Mouse (Mus musculus): ENCODE measurements around the gene Ccl22. TPM values are rescaled to one million over a fixed set of nuclear protein-coding genes. Genes with fewer than 3 reads are reported as not detected.

The Ccl22 gene
- polyA plus RNA-seq, 1 experiment, result not detected

DNA sequence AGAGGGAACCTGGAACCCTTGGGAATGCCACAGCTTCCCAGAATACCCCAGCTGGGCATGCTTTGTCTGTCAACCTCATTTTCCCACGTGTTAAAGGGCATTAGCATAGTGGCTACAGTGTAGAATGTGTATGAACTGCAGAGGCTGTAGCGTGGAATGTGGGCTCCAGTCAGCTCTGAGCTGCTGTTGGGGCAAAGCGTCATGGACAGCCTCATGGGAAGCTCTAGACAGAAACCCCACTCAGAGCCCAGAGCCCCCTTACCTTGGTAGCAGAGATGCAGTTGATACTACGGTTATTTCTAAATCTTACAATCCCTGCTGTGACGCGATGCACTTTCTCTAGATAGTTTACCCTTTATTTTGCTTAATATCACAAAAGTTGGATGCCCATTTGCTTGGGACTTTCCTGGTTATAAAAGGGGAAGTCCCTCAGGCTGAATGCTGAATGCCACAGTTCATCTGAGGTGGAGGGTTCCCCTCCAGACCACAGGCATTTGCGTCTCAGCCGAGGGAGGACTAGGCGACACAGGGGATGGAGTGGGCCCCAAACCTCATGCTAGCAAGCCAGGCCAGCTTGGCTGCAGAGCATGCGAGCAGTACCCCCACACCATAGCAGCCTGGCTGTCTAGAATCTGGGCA is 33.6 kb downstream of the Ccl22 start:
- H3K4me3 ChIP-seq (ENCODE audit: insufficient read depth, low read depth, low read length), result no peak overlapping the region
- peaks cover 27% of the 10 kb centered on the region for H3K4me1 ChIP-seq (ENCODE audit: control insufficient read depth, insufficient read depth, insufficient read length, low read length)
- H3K27ac ChIP-seq (replicated peaks; ENCODE audit: low read depth, low read length), result peak overlapping the region; percentile 43; the same call in 1 of the 2 replicates

DNA sequence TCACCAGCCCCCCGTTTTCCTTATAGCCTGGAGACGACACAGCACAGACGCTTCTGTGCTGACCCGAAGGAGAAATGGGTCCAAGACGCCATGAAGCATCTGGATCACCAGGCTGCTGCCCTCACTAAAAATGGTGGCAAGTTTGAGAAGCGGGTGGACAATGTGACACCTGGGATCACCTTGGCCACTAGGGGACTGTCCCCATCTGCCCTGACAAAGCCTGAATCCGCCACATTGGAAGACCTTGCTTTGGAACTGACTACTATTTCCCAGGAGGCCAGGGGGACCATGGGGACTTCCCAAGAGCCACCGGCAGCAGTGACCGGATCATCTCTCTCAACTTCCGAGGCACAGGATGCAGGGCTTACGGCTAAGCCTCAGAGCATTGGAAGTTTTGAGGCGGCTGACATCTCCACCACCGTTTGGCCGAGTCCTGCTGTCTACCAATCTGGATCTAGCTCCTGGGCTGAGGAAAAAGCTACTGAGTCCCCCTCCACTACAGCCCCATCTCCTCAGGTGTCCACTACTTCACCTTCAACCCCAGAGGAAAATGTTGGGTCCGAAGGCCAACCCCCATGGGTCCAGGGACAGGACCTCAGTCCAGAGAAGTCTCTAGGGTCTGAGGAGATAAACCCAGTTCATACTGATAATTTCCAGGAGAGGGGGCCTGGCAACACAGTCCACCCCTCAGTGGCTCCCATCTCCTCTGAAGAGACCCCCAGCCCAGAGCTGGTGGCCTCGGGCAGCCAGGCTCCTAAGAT is 34.3 kb downstream of the Ccl22 start:
- Histone ChIP-seq H3K27ac (replicated peaks; ENCODE audit: low read depth, low read length) (no peak overlapping the region), H3K4me3 (ENCODE audit: insufficient read depth, low read depth, low read length) (no peak overlapping the region), H3K4me1 (ENCODE audit: control insufficient read depth, insufficient read depth, insufficient read length, low read length) (peaks cover 34% of the 10 kb centered on the region)

DNA sequence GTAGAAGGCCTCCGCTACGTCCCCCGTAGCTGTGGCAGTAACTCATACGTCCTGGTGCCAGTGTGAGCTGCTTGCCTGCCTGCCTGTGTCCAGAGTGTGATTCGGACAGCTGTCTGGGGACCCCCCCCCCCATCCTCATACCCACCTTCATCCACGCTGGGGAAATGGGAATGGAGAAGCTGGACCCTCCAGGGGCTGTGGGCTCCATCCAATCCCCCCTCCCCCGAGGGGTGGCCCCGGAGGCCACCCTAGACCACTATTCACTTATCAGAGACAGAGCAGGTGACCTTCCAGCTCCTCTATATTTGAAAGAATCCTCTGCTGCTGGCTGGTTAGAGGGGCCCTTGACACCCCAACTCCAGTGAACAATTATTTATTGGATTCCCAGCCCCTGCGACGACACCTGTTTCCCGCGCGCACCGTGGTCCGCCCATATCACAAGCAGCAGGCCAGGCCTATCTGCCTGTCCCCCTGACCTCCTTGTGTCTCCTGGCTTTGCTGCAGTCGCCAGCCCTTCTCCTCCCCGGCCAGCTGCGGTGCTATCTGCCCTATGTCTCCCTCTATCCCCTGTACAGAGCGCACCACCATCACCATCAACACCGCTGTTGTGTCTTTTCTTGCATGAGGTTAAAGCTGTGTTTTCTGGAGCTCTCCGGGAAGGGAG is 35.2 kb downstream of the Ccl22 start:
- no peak overlapping the region for H3K4me3 ChIP-seq (ENCODE audit: insufficient read depth, low read depth, low read length)
- H3K4me1 ChIP-seq (ENCODE audit: control insufficient read depth, insufficient read depth, insufficient read length, low read length), result peaks cover 42% of the 10 kb centered on the region
- H3K27ac ChIP-seq (replicated peaks; ENCODE audit: low read depth, low read length), result no peak overlapping the region

DNA sequence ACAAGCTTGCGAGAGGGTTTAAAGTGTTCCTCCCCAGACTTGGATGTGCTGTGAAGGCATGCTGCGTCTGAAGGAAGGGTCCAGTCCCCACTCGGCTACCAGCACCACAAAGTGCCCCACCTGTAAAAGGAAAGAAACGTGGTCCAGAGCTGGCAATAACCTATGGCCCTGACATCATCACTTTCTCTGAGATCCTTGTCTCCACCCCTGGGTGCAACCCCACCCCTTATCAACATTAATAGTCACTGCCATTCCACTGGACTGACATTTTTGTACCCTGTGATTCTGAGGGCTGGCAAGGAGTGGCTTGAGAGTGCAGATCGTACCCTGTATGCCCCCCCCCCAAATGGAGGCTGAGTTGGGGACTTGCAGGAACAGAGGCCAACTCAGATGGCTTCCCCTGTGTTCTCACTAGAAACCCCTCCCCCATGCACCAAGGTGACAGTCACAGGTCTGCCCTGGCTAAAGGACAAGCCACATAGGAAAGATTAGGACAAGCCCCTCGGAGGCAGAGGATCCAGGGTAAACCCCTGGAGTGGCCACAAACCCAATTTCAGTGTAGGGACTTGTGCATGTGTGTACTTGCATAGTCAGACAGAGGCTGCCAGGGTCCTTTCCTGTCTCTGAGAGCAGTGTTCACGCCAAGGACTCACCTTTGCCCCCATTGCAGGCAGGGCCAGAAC is 35.9 kb downstream of the Ccl22 start:
- no peak overlapping the region for H3K4me3 ChIP-seq (ENCODE audit: insufficient read depth, low read depth, low read length)
- H3K27ac ChIP-seq (replicated peaks; ENCODE audit: low read depth, low read length), result peak overlapping the region; percentile 35; the same call in 1 of the 2 replicates
- peaks cover 42% of the 10 kb centered on the region for H3K4me1 ChIP-seq (ENCODE audit: control insufficient read depth, insufficient read depth, insufficient read length, low read length)

DNA sequence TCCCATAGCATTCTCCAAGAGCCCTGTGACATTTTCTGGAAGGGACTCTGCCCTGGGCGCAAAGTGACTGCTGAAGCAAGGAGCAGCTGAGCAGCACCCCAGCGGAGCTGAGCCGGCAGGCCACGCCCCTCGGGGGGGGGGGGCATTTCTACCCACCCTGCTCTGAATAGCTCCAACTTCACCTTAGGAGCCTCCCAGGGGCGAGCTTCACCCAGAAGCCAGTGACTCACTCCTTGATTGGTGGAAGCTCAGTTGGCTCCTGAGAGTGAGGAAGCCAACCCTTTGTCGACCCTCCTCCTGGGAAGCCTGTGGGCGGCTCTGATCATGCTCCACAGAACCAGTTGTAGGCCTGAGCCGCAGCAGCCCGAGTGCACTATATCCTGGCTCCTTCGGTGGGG is 36.4 kb downstream of the Ccl22 start:
- Histone ChIP-seq H3K4me3 (ENCODE audit: insufficient read depth, low read depth, low read length) (no peak overlapping the region), H3K27ac (replicated peaks; ENCODE audit: low read depth, low read length) (peak overlapping the region; percentile 68), H3K4me1 (ENCODE audit: control insufficient read depth, insufficient read depth, insufficient read length, low read length) (peaks cover 42% of the 10 kb centered on the region)

DNA sequence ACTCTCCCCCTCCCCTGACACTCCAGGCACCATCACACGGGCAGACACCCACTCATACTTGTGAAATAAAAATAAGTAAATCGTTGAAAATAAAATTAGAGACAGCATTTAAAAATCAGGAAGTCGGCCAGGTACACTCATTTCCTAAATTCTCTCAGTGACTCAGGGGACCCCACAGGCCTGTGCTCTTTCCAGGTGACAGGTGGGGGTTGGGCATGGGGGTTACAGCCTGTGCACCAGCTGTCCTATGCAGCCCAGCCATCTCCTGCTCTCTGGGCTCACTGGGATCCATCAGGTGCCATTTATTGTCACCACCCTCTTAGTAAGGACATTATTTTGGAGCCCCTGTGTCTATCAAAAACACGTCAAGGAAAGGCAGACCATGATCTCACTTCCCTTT is 38.5 kb downstream of the Ccl22 start:
- no peak overlapping the region for H3K4me3 ChIP-seq (ENCODE audit: insufficient read depth, low read depth, low read length)
- peaks cover 36% of the 10 kb centered on the region for H3K4me1 ChIP-seq (ENCODE audit: control insufficient read depth, insufficient read depth, insufficient read length, low read length)
- H3K27ac ChIP-seq (replicated peaks; ENCODE audit: low read depth, low read length), result no peak overlapping the region

DNA sequence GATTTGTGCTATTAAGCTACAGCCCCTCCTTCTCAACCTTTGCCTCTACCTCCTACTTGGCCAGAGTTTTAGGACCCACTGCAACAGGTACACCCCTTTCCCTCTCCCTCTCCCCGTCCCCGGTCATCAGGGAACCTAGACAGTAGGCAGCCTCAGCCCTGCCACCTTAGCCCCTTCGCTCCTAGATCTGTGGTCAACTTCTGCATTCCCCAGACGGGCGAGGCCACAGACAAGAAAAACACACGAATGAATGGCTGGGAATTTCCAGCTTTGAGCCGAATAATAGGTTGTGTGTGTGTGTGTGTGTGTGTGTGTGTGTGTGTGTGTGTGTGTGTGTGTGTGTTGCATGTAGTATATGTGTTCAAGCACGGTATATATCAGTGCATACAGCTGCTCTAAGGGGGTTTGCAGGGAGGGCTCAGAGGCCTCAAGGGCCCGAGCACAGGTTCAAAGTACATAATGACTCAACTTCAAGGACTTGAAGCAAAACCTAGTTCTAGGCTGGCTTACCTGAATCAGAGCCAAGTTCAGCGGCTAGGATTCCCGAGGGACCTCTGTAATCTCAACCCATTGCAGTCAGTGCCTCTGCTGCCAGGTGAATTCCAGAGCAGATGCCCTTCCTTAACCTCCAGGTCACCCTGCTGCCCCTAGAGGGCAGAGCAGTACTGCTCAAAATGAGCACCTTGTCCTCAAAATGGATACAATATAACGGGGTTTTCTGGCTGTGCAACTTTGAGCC is 40.0 kb downstream of the Ccl22 start:
- Histone ChIP-seq H3K27ac (replicated peaks; ENCODE audit: low read depth, low read length) (peak overlapping the region; percentile 44), H3K4me3 (ENCODE audit: insufficient read depth, low read depth, low read length) (no peak overlapping the region), H3K4me1 (ENCODE audit: control insufficient read depth, insufficient read depth, insufficient read length, low read length) (peaks cover 29% of the 10 kb centered on the region)

DNA sequence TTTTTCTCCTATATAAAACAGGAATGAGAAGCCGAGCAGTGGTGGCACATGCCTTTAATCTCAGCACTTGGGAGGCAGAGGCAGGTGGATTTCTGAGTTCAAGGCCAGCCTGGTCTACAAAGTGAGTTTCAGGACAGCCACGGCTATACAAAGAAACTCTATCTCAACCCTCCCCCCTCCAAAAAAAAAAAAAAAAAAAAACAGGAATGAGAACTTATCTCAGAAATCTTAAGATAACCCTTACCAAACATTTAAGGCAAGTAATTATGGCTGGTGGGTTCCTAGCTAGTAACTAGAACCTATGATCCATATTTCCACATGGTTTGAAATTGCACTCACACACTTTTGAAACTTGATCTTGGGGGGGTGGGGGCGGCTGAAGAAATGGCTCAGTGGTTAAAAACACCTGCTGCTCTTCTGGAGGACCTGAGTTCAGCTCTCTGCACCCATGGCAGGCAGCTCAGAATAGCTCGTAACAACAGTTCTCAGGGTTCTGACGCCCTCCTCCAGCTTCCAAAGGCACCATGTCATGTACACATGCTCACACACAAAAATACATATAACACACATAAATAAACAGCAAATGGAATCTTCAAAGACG is 40.7 kb downstream of the Ccl22 start:
- H3K4me3 ChIP-seq (ENCODE audit: insufficient read depth, low read depth, low read length), result no peak overlapping the region

DNA sequence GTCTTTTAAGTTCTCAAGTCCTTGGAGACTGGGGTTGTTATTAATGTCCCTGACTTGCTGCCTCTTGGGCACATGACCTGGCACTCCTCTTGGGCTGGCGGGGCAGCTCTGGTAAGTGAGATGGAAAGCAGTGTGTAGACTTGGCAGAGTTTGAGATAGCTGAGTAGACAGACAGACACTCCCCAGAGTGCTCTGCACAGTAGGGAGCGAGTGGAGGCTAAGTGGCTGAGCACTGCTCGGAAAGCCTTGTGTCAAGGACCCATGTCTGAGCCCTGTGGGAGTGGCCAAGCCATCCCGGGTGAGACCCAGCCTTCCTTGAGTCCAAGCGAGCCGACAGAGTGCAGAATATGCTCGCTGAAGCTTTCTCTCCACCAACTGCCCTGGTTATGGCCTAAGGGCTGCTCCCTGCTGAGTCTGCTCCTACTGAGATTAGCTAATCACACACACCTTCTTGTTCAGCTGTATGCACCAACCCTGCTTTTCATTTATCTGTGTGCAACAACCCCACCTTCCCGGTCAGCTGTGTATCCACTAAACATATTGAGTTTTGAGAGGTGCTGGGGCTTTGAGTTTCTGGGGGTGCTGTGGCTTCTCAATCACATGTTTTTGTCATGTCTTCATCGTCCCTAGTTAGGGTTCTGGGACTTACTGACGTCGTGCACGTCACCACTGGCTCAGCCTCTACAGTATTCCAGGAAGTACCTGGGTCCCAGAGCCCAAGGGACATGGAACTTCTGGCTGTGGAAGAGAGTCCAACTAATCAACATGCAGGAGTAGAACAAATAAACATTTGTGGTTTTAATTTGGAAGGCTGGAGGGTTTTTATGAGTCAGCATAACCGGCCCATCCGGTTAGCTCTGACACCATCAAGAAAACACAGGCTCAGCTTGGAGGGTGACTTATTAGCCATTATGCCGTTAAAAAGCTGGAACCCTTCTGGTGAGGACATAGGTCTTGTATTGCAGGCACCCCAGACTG is 42.4 kb downstream of the Ccl22 start:
- Histone ChIP-seq H3K4me3 (ENCODE audit: insufficient read depth, low read depth, low read length) (no peak overlapping the region), H3K4me1 (ENCODE audit: control insufficient read depth, insufficient read depth, insufficient read length, low read length) (peaks cover 19% of the 10 kb centered on the region), H3K27ac (replicated peaks; ENCODE audit: low read depth, low read length) (peak overlapping the region; percentile 55; the same call in 1 of the 2 replicates)

More for the DNA sequence above, 40.7 kb downstream of the Ccl22 start:
- peak overlapping the region; percentile 20 for H3K27ac ChIP-seq (replicated peaks; ENCODE audit: low read depth, low read length)
- H3K4me1 ChIP-seq (ENCODE audit: control insufficient read depth, insufficient read depth, insufficient read length, low read length), result peaks cover 29% of the 10 kb centered on the region

DNA sequence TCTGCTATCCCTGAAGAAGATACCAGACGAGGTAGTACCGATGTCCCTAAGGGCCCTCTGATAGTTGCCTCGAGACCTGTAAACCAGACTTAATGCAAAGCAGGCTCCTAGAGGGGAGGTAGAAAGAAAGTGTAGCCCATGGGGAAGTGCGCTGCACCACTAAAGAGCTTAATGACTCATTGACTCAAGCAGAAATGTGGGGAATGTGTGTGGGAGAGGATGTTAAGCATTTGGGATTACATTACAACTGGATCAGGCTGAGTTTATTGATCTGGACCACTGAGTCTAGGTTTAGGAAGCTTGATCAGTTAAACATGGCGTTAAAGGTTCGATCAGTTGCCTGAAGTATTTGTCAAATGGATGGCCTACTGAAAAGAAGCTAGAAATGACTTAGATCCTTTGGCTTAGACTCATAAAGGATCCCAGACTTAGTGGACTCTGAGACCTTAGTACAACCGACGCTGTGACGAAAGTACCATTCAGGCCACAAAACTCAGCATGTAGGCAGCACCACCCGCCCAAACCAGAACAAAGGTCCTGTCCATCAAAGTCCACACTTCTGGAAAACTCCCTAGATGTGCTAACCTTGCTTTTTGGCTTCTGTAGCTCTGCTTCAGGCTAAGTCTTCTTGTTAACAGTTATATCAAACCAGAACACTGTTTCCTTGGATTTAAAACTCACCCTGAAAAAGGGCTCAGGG is 44.0 kb downstream of the Ccl22 start:
- peaks cover 13% of the 10 kb centered on the region for H3K4me1 ChIP-seq (ENCODE audit: control insufficient read depth, insufficient read depth, insufficient read length, low read length)
- no peak overlapping the region for H3K27ac ChIP-seq (replicated peaks; ENCODE audit: low read depth, low read length)
- no peak overlapping the region for H3K4me3 ChIP-seq (ENCODE audit: insufficient read depth, low read depth, low read length)

DNA sequence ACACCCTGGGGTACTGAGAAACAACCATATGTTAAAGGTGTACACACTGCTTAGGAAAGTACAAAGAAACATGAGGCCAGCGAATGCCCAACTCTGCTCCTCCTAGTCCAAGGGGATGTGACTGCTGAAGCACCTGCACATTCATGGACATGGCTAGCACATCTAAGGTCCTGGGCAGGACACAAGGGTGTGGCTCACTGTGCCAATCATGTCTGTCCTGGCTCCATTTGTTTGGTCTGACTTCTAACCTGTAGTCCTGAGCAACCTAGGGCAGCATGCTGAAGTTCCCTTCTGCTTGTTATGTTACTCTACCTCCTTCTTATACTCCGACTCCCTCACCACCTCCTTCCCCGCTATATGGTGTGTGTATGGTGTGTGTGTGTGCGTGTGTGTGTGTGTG is 49.0 kb downstream of the Ccl22 start:
- no peaks in the 10 kb centered on the region for H3K4me1 ChIP-seq (ENCODE audit: control insufficient read depth, insufficient read depth, insufficient read length, low read length)
- H3K27ac ChIP-seq (replicated peaks; ENCODE audit: low read depth, low read length), result no peak overlapping the region
- no peak overlapping the region for H3K4me3 ChIP-seq (ENCODE audit: insufficient read depth, low read depth, low read length)

DNA sequence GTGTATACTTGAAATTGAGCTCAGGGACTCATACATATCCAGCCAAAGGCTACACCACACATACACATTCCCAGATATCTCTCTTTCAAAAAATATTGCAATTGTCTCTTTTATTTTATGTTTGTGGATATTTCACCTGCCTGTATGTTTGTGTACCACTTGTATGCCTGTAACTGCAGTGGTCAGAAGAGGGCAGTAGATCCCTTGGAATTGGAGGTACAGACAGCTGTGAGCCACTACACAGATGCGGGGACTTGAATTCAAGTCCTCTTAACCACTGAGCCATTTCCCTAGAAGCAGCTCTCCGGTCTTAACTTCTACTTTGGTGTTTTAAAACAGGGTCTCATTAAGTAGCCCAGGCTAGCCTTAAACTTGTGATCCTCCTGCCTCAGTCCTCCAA is 49.4 kb downstream of the Ccl22 start:
- no peaks in the 10 kb centered on the region for H3K4me1 ChIP-seq (ENCODE audit: control insufficient read depth, insufficient read depth, insufficient read length, low read length)
- no peak overlapping the region for H3K27ac ChIP-seq (replicated peaks; ENCODE audit: low read depth, low read length)
- H3K4me3 ChIP-seq (ENCODE audit: insufficient read depth, low read depth, low read length), result no peak overlapping the region
